Mouse (Mus musculus) layer of hippocampus, postnatal 14 days (tissue): ENCODE data around the gene Ppl. TPM values are rescaled to one million over a fixed set of nuclear protein-coding genes. Genes with fewer than 3 reads are reported as not detected.

Experiments
- DNase-seq, 2 experiments: peaks; one replicate each; pipeline ENCODE4 v3.0.0; 2021 to 2022; ENCODE audit warnings: low spot score in 2 of 2, mixed read lengths in 1 of 2
- total RNA-seq, 2 experiments: library from RNA; stranded (reverse); gene quantifications; 2 replicates each; pipeline ENCODE4 v1.2.3; 2021

Ppl gene
- total RNA-seq, 2 experiments from 2014 or later: 0.91 to 0.99 TPM

DNA sequence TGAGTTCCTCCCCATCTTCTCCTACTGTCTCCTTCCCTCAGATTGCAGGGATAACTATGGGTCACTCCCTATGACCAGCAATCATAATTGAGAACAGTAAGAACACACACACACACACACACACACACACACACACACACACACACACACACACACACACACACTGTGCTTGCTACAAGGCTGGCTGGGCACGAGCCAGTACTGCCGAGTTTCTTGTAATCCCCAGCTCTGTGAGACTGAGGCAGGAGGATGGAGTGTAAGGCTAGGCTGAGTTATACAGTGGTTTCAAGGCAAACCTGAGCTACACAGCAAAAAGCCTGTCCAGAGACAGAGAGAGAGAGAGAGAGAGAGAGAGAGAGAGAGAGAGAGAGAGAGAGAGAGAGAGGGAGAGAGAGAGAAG is 2.0 kb downstream of the Ppl start:
- no peak for DNase-seq

GRCm38 (mm10) chr16:5123476-5123875 is 8.7 kb downstream of the Ppl start:
- no peak for DNase-seq

GRCm38 (mm10) chr16:5119845-5120244 is 12.4 kb downstream of the Ppl start:
- DNase-seq: no peak

GRCm38 (mm10) chr16:5119385-5119784 is 12.8 kb downstream of the Ppl start:
- no peak for DNase-seq

GRCm38 (mm10) chr16:5113582-5113981 is 18.6 kb downstream of the Ppl start:
- DNase-seq: no peak

DNA sequence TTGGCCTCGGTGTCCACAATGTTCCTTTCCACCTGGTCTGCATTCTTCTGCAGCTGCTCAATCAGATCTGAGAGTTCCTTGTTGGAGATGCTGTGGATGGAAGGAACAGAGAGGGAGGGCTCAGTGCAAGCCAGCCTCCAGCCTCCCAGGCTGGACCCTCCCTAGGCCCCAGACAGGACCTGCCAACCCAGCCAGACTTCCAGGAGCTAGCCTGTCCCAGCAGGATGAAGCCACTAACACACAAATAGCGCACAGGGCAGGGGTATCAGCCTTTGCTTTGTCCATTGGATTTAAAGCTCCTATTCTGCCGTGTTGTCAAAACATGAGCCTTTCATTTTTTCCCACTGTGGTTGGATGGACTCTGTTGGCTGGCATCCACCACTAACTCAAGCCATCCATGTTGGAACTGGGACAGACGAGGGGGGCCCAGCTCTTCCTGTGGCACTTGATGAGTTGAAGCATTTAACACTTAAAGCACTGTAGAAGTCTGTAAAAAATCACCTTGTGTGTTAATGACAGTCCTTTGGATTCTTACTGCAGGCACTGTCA is 19.1 kb downstream of the Ppl start:
- DNase-seq: no peak

DNA sequence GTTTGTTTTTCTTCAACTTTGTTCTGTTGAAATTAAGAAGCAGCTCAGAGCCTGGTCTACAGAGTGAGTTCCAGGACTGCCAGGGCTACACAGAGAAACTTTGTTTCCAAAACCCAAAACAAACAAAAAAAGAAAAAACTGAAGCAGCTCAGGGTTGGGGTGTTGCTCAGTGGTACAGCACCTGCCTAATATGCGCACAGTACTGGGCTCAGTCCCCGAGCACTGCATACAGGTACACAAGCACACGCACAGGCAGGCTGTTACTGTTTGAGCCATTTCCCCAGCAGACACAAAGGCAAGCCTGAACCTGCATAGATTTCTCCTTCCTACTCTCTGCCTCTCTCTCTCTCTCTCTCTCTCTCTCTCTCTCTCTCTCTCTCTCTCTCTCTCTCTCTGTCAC is 21.2 kb downstream of the Ppl start:
- DNase-seq: no peak

- no peak for DNase-seq
These were observed 22.3 kb downstream of the Ppl start for GRCm38 (mm10) chr16:5109877-5110276.

- no peak for DNase-seq
These were observed 31.2 kb downstream of the Ppl start for GRCm38 (mm10) chr16:5101000-5101399.

DNA sequence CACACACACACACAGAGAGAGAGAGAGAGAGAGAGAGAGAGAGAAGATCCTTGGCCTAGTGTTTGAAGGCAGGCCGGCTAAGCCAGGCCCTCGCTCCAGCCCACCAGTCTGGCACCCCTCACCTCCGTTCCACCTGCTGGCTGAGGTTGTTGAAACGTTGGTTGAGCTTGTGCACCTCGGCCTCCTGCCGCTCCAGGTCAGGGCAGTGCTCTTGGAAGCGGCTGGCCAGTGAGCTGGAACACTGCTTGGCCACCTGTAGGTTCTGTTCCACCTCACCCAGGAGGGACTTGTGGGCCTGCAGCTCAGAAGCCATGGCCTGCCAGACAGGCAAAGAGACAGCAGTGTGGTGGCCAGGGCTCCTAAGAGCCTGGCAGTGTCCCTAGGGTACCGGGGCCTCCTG is 35.7 kb downstream of the Ppl start:
- no peak for DNase-seq

GRCm38 (mm10) chr16:5093285-5093684 is 38.9 kb downstream of the Ppl start:
- DNase-seq: no peak

- no peak for DNase-seq
These were observed 43.2 kb downstream of the Ppl start for GRCm38 (mm10) chr16:5089021-5089420.

DNA sequence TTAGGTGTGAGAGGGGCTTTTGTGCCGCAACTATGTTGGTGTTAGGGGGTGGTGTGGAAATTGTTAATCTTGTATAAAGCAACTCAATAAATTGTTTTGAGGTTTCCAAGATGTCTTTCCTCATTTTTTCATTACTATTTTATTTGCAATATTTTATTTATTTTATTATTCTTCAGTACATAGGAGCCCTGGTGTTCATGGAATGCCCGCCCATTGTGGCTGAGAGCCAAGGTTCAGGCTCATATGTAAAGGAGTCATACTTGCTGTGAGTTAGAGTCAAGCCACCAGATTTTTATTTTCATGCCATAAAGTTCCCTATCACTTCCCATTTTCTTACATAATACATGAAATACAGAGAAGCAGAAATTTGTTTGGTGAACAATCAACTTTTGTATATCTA is 46.0 kb downstream of the Ppl start:
- no peak for DNase-seq

DNA sequence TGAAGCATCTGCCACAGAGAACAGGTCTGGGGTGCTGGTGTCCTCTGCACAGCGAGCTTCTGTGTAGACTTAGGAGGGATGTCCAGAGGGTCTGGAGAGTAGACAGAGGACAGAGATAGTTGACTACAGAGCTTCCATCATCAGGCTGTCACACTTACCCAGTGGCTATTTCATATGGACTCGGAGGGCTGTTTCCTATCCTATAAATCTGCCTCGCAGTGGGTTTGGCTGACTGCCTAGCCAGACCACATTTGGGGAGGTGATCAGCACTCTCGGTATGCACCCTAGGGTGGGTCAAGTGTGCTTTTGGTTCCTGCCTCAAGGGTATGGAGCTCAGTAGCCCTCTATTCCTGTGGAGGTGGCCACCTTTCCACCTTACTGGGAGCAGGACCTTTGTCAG is 47.0 kb downstream of the Ppl start:
- no peak for DNase-seq

GRCm38 (mm10) chr16:5074341-5074740 is 57.9 kb downstream of the Ppl start:
- no peak for DNase-seq

- no peak for DNase-seq
These were observed 60.2 kb downstream of the Ppl start for GRCm38 (mm10) chr16:5071974-5072373.

DNA sequence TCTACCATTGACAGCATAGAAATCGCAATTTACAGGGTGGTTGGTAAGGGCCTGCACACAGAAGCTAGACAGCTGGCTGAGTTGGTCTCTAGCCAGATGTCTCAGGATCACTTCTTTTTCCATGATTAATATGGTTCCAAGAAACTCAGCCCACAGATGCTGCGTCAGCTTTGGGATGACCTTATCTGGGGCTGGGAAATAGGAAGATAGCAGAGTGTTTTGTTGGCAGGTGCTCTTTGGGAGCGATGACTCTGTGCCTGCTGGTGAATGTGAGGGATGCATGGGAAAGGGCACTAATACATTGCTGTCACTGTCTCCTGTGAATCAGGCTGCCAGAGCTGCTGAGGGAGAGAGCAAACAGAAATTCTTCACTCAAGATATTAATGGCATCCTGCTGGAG is 61.9 kb downstream of the Ppl start:
- peak; percentile 43 to 46 for DNase-seq

GRCm38 (mm10) chr16:5063472-5063871 is 68.7 kb downstream of the Ppl start:
- no peak for DNase-seq

DNA sequence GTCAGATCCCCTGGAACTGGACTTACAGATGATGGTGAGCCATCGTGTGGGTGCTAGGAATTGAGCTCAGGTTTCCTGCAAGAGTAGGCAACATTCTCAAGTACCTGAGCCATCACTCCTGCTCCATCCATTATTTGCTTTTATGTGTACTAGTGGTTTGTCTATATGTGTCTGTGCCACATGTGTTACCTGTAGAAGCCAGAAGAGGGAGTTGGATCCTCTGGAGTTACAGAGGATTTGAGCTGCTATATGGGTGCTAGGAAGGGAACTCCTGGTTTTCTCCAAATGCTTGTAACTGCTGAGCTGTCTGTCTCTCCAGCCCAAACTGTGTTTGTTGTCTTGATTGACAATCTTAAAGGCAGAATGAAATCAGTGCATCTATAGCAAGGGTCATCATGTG is 74.1 kb downstream of the Ppl start:
- peak in 1 of 2 experiments; percentile 13 for DNase-seq

DNA sequence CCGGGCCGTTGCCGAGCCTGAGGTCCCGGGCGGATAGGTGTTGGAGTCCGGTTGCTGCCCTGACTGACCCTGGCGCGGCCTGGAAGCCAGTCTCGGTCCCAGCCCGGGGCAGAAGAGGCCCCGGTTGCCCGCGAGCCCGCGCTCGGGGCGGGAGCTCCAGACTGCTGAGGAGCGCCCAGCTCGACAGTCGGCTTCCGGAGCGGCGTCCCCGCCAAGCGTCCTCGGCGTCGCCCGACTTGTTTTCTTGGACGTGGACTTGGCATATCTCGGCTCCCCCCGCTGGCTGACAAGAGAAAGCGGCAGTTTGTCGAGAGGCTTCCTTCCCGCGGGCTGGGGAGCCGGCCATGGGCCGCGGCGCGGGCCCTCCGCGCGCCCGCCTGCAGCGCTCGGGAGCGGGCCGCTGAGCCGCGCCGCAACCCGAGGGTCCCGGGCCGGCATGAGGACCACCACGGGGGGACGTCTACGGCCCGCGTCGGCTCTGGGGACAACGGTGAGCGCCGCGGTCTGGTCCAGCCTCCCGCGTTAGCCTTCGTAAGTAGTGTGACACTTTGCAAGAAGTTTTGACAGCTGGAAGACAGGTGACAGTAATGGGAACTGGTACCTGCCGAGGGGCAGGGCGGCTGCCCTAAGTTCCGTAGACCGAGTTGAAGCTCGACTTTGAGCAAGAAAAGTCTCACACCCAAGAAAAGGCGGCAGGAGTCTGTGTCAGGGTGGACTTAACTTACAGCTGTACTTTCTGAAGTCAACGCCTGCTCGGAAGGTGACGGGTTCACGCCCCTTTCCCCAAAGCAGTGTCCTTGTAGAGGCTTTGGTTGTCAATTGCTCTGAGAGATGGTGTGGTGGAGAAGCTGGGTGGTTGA is 81.7 kb downstream of the Ppl start:
- peak in 1 of 2 experiments; percentile 75 for DNase-seq

- peak; percentile 98 to 99 for DNase-seq
These were observed 82.4 kb downstream of the Ppl start, which contains the start of the genes Glyr1 and Ubn1 for GRCm38 (mm10) chr16:5049774-5050234. TSS of gene Glyr1 (minus strand) at chr16:5049863. TSS of gene Ubn1 (plus strand) at chr16:5050057.

GRCm38 (mm10) chr16:5049182-5049773 is 82.9 kb downstream of the Ppl start:
- DNase-seq: peak in 1 of 2 experiments; percentile 8
